Mouse (Mus musculus): ENCODE data around the gene Pnkp.

The Pnkp gene

DNA sequence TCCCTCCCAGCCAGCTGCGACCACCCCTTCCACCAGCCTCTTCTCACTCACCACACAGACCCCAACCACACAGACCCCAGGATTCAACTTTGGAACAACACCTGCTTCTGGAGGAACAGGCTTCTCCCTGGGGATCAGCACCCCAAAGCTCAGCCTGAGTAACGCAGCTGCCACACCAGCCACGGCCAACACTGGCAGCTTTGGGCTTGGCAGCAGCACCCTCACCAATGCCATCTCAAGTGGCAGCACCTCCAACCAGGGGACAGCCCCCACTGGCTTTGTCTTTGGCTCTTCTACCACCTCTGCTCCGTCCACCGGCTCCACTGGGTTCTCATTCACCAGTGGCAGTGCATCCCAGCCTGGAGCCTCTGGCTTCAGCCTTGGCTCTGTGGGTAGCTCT is 28.2 kb upstream of the Pnkp start:
- no peak for DNase-seq (ENCODE audit: low read depth, low spot score)

DNA sequence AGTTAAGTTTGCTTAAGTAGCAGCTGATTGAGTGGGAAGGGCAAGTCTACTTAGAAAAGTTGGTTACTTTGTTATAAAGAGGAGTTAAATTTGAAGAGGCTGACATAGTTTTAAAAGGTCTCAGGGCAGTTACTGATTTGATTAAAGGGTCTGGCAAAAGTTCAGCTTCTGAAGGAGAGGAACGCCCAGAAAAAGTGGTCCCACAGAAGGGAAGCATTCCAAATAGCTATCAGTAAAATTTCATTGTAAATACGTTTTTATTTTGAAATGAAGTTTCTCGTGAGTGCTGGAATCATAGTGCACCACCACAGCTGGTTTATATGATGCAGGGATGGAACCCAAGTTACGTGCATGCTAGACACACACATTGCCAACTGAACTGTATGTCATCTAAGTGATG is 24.2 kb upstream of the Pnkp start:
- no peak for DNase-seq (ENCODE audit: low read depth, low spot score)

DNA sequence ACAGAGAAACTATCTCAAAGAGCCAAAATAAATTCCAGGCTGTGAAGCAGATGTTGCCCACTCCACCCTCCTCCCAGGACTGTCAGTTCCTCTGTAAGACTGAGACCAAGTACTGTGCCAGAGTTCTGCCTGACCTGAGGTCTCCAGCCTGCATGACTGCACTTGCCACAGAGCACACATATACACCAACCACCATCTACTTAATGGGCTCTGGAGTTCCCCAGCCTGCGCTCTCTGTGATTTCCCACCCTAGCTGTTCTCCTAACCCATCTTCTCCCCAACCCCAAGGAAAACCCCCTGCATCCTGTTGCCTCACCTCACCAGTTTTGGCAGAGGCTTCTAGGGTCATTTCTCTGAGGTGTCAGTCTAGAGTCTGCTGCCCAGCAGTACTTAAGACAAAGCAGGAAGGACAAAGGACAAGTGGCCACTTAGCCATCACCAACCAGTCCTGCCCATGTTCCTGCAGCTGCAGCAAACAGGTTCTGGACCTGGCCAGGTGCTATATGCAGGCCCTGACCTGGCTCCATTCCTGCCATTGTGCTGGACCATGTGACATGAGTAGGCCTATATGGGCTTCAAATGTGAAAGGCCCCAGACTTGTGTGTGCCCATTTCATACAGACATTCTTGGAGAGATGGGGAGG is 21.4 kb upstream of the Pnkp start:
- no peak for DNase-seq (ENCODE audit: low read depth, low spot score)

DNA sequence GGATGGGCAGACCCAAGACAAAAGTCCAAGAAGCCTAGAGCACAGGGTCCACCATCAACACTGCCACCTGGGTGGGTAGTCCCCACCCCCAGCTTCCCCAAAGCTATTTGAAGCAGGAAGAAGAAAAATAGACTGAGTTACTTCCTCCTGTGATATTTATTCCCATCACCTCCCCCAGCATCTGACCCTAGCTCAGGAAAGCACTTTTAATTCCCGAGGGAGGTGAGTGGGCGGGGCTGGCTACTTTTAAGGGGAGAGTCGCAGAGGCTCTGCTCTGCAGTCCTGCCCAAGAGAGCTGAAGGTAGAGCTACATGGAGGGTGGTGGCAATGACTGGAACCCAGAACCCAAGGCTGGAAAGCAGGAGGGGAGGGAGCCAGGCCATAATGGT is 20.9 kb upstream of the Pnkp start:
- no peak for DNase-seq (ENCODE audit: low read depth, low spot score)

- DNase-seq (ENCODE audit: low read depth, low spot score) = no peak
These were observed 20.4 kb upstream of the Pnkp start for GRCm38 (mm10) chr7:44836423-44837053.

- DNase-seq (ENCODE audit: low read depth, low spot score) = no peak
These were observed 18.9 kb upstream of the Pnkp start for GRCm38 (mm10) chr7:44838073-44838472.

DNA sequence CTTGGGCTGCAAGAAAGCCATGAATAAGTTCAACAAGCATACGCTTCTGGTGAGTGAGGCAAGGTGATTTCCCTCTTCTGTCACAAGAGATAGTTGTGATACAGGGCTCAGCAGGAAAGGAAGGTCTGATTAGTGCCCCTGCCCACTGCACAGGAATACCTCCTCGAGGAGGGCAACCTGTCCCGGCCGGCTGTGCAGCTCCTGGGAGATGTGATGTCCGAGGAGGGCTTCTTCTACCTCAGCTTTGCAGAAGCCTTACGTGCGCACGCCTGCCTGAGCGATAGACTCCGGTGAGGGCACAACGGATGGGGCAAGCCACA is 17.8 kb upstream of the Pnkp start:
- no peak for DNase-seq (ENCODE audit: low read depth, low spot score)

DNA sequence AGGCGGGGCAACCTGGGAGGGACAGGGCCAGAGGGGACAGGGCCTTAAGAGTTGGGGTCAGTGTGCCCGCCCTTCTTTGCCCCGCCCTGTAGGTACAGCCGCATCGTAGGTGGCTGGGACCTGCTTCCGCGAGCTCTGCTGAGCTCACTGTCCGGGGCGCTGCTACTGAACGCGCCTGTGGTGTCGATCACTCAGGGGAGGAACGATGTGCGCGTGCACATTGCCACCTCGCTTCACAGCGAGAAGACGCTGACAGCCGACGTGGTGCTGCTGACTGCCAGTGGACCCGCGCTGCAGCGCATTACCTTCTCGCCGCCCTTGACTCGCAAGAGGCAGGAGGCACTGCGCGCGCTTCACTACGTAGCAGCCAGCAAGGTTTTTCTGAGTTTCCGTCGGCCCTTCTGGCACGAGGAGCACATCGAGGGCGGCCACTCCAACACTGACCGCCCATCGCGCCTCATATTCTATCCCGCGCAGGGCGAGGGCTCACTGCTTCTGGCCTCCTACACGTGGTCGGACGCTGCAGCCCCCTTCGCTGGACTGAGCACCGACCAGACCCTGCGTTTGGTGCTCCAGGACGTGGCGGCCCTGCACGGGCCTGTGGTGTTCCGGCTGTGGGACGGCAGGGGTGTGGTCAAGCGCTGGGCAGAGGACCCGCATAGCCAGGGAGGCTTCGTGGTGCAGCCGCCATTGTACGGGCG is 17.3 kb upstream of the Pnkp start:
- DNase-seq (ENCODE audit: low read depth, low spot score) = peak; percentile 41

DNA sequence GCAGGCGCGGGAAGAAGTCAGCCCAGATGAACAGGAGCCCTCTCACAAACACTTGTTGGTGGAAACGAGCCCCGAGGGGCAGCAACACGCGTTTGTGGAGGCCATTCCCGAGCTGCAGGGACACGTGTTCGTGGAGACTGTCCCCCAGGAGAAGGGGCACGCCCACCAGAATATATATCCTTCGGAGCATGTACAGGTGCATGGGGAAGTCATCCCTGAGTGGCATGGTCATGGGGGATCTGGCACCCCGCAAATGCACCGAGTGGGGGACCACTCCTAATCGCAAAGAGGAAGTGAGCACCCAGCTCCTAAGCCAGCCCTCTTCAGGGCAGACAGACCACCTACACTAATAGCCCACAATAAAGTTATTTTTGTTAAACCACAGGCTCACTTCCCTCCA is 16.5 kb upstream of the Pnkp start:
- no peak for DNase-seq (ENCODE audit: low read depth, low spot score)

GRCm38 (mm10) chr7:44841825-44842463 is 15.0 kb upstream of the Pnkp start:
- DNase-seq (ENCODE audit: low read depth, low spot score) = no peak

DNA sequence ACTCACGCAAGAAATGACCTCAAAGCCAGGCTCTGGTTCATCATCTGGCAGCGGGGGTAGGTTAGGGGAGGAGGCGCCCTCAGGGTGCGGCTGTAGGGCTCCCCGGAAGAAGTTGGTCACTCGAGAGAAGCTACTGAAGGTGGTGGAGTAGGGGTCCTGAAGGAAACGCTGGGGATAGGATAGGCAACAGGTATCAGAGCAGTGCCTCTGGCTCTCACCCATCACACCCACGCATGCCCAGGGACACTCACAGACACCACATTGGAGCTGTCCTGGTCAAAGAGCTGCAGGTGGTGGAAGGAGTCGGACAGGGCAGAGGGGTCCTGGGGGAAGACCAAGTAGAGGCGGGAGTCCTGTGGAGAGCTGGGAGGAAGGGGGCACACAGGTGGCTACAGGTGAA is 11.9 kb upstream of the Pnkp start:
- no peak for DNase-seq (ENCODE audit: low read depth, low spot score)

- DNase-seq (ENCODE audit: low read depth, low spot score) = no peak
These were observed 10.1 kb upstream of the Pnkp start for GRCm38 (mm10) chr7:44846804-44847203.

- no peak for DNase-seq (ENCODE audit: low read depth, low spot score)
These were observed 9.2 kb upstream of the Pnkp start for GRCm38 (mm10) chr7:44847772-44848171.

- peak; percentile 99 for DNase-seq (ENCODE audit: low read depth, low spot score)
These were observed 8.2 kb upstream of the Pnkp start, which contains the start of the genes Akt1s1 and Tbc1d17 for GRCm38 (mm10) chr7:44848561-44849415. Gene Akt1s1, plus strand, starts transcription at chr7:44848991. Gene Tbc1d17, minus strand, starts transcription at chr7:44849079.

DNA sequence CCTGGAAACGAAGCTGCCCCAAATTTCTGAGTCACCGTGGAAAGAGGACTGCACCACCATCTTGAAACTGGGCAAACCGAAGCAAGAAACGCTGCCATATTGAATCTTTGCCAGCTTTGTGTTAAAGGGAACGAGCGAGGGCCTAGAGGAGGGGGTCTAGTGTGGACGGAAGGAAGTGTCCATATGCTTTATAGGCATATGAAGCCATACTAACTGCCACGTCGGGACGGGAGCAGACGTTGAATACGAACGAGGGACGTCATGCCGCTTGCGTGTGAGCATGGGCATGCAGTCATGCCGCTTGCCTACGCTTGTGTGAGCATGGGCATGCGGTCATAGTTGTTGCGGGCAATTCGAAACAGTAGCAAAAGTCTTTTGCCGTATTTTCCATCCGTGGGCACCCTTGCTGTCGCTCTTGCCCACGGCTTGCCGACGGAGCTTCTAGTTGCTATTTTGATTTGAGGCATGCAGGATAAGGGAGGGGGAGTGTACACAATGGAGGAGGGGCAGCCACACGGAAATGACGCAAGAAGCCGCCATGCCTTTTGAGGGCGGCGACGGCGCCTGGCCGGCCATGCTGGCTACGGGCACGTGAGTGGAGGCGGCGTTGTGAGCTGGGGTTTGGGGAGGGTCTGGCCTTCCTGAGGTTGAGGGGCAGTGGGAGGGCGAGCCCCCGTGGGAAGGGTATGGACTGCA is 7.4 kb upstream of the Pnkp start:
- peak; percentile 91 for DNase-seq (ENCODE audit: low read depth, low spot score)

- peak; percentile 84 for DNase-seq (ENCODE audit: low read depth, low spot score)
These were observed 6.8 kb upstream of the Pnkp start for GRCm38 (mm10) chr7:44850146-44850545.

DNA sequence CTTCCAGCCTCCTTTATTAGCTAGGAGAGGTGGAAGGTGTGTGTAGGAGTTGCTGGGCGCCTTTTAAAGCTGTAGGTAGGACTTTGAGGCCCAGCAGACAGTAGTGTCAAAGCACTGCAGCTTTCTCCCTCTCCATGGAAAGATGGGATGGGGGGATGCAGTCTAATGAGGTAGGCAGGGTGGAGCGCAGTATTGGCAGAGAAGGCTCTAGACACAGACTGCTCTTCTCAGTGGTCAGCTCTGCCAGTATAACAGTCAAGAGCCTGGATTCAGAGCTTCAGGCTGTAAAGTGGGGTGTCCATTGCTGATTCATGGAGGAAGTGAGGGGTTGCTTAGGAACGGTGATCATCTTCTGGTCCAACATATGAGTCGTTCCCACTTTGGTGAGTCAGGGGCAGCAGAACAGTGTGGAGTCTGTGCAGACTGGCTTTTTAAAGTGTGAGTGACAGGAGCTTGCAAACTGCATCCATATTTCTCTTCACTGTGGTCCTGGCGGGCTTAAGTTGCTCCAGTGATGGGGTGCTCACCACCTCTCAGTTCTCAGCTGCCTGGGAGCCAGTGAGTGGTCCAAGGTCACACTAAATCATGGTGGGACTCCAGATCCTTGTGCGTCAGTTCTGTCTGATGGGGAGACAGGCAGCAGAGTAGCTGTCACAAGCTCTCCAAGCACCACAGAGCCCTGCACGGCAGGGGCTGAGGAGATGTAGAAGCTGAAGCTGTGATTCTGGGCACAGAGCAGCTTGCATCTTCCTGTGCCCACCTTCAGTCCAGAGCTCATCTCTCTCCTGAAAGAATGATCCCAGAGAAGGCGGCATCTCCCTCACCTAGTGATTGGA is 5.9 kb upstream of the Pnkp start:
- no peak for DNase-seq (ENCODE audit: low read depth, low spot score)

- DNase-seq (ENCODE audit: low read depth, low spot score) = no peak
These were observed 5.2 kb upstream of the Pnkp start for GRCm38 (mm10) chr7:44851625-44852234.

DNA sequence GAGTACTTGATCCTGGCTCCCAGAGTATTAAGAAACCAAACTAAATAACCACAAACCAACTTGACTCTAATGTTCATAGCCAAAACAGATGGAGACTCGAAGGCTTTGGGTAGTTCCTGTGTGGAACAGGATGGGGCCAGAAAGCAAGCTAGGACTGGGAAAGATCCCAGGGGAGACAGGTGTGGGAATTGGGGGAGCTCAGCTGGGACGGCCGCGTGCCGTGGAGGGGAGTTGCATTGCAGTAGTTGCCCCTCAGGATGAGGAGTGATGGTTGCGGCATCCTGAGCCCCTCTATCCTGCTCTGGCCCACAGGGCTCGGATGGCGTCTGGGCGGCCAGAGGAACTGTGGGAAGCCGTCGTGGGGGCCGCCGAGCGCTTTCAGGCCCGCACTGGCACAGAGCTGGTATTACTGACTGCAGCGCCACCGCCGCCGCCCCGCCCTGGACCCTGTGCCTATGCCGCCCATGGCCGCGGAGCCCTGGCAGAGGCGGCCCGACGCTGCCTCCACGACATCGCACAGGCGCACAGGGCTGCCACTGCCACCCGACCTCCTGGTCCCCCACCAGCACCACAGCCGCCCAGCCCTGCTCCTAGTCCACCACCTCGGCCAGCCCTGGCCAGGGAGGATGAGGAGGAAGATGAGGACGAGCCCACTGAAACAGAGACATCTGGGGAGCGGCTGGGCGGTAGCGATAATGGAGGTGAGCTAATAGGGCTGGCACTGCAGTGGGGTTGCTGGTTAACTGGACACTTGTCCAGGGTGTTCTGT is 4.5 kb upstream of the Pnkp start:
- no peak for DNase-seq (ENCODE audit: low read depth, low spot score)

All from mesoderm, embryonic 11.5 days (tissue).